Mouse (Mus musculus) C2C12 (cell line): Measurements from ENCODE around the gene Sbk1. TPM values are rescaled to one million over a fixed set of nuclear protein-coding genes. Genes with fewer than 3 reads are reported as not detected.

Source experiments
- H3K27me3 ChIP-seq: one replicate; pipeline ENCODE4 v1.6.1; 2011; ENCODE audit not compliant: control insufficient read depth, insufficient read depth, insufficient read length
- H3K36me3 ChIP-seq: one replicate; pipeline ENCODE4 v1.6.1; 2011; ENCODE audit not compliant: control insufficient read depth, insufficient read depth
- H3K4me3 ChIP-seq: one replicate; pipeline ENCODE4 v1.5.1; 2011; ENCODE audit warnings: mild to moderate bottlenecking, control low read depth; ENCODE audit not compliant: poor library complexity, insufficient read depth, severe bottlenecking
- H3K79me2 ChIP-seq: one replicate; pipeline ENCODE4 v1.6.1; 2011; ENCODE audit not compliant: control insufficient read depth, insufficient read depth
- H3K79me3 ChIP-seq: one replicate; pipeline ENCODE4 v1.6.1; 2011; ENCODE audit warnings: low read depth, control low read depth
- H3ac ChIP-seq: one replicate; pipeline ENCODE3; 2011; ENCODE audit warnings: low read depth; ENCODE audit not compliant: control insufficient read depth, insufficient read length
- CEBPB ChIP-seq: IDR thresholded peaks from one replicate; pipeline ENCODE4 v1.6.1; 2011; ENCODE audit warnings: low read depth, mild to moderate bottlenecking, control low read depth, moderate library complexity
- CTCF ChIP-seq: IDR thresholded peaks from one replicate; pipeline ENCODE4 v1.5.1; 2011; ENCODE audit not compliant: control insufficient read depth, insufficient read depth, insufficient read length
- FOSL1 ChIP-seq: IDR thresholded peaks from one replicate; pipeline ENCODE4 v1.8.0; 2011; ENCODE audit warnings: mild to moderate bottlenecking, low read length; ENCODE audit not compliant: poor library complexity, insufficient read depth, severe bottlenecking
- MAX ChIP-seq: IDR thresholded peaks from one replicate; pipeline ENCODE4 v1.6.1; 2011; ENCODE audit warnings: mild to moderate bottlenecking, control low read depth
- MYOD1 ChIP-seq: IDR thresholded peaks from one replicate; pipeline ENCODE4 v1.6.1; 2011; ENCODE audit warnings: low read depth; ENCODE audit not compliant: control insufficient read depth, insufficient read length
- MYOG ChIP-seq: IDR thresholded peaks from one replicate; pipeline ENCODE4 v1.6.1; 2011; ENCODE audit not compliant: control insufficient read depth, insufficient read length; ENCODE audit errors: extremely low read depth
- USF1 ChIP-seq: IDR thresholded peaks from one replicate; pipeline ENCODE4 v1.6.1; 2011; ENCODE audit warnings: low read depth, mild to moderate bottlenecking, control low read depth, moderate library complexity
- polyA plus RNA-seq: library from polyadenylated mRNA; unstranded; fragments of >200 nt; fragmentation: generic; extraction: Trizol; gene quantifications from one replicate; pipeline ENCODE4 v1.2.1, GENCODE M21; 2012; ENCODE audit warnings: missing spikeins

Sbk1 gene
- polyA plus RNA-seq, 1 experiment, result 11.3 TPM

GRCm38 (mm10) chr7:126260280-126261210 is 11.9 kb upstream of the Sbk1 start:
- no peak overlapping the region for H3K4me3 ChIP-seq
- H3K27me3 ChIP-seq, result peaks cover 24% of the 10 kb centered on the region
- no peak overlapping the region for H3ac ChIP-seq
- H3K36me3 ChIP-seq, result no peaks in the 10 kb centered on the region
- no peaks in the 10 kb centered on the region for H3K79me3 ChIP-seq
- H3K79me2 ChIP-seq, result no peaks in the 10 kb centered on the region
- TF ChIP-seq CTCF (peak; percentile 84), MYOG (no peak), FOSL1 (no peak), USF1 (no peak)

GRCm38 (mm10) chr7:126261823-126262222 is 10.6 kb upstream of the Sbk1 start:
- no peak for TF ChIP-seq CEBPB
- no peak for TF ChIP-seq MYOG
- no peak for TF ChIP-seq MYOD1
- no peak for TF ChIP-seq USF1
- no peak for TF ChIP-seq MAX
- TF ChIP-seq FOSL1, result no peak
- no peak for TF ChIP-seq CTCF
- Histone ChIP-seq H3K36me3 (no peaks in the 10 kb centered on the region), H3K79me3 (no peaks in the 10 kb centered on the region), H3ac (no peak overlapping the region), H3K4me3 (no peak overlapping the region), H3K27me3 (peaks cover 24% of the 10 kb centered on the region), H3K79me2 (no peaks in the 10 kb centered on the region)

GRCm38 (mm10) chr7:126263964-126264363 is 8.5 kb upstream of the Sbk1 start:
- TF ChIP-seq CTCF (no peak), USF1 (no peak), MYOG (no peak), FOSL1 (no peak), MYOD1 (no peak), MAX (no peak), CEBPB (no peak)
- Histone ChIP-seq H3K27me3 (peaks cover 36% of the 10 kb centered on the region), H3K79me2 (no peaks in the 10 kb centered on the region), H3K36me3 (no peaks in the 10 kb centered on the region), H3ac (no peak overlapping the region), H3K4me3 (no peak overlapping the region), H3K79me3 (no peaks in the 10 kb centered on the region)

- no peak overlapping the region for H3K4me3 ChIP-seq
- no peak overlapping the region for H3ac ChIP-seq
- TF ChIP-seq CTCF (no peak), CEBPB (no peak), MYOD1 (no peak), FOSL1 (no peak), MAX (no peak), USF1 (no peak), MYOG (no peak)
- no peaks in the 10 kb centered on the region for H3K79me2 ChIP-seq
- no peaks in the 10 kb centered on the region for H3K36me3 ChIP-seq
- H3K79me3 ChIP-seq, result no peaks in the 10 kb centered on the region
- peaks cover 36% of the 10 kb centered on the region for H3K27me3 ChIP-seq
These were observed 6.5 kb upstream of the Sbk1 start for GRCm38 (mm10) chr7:126265949-126266348.

GRCm38 (mm10) chr7:126266372-126266870 is 6.0 kb upstream of the Sbk1 start:
- H3K4me3 ChIP-seq, result no peak overlapping the region
- H3K27me3 ChIP-seq, result peaks cover 36% of the 10 kb centered on the region
- H3K79me2 ChIP-seq, result no peaks in the 10 kb centered on the region
- H3K79me3 ChIP-seq, result no peaks in the 10 kb centered on the region
- H3ac ChIP-seq, result no peak overlapping the region
- H3K36me3 ChIP-seq, result no peaks in the 10 kb centered on the region
- no peak for TF ChIP-seq CTCF
- no peak for TF ChIP-seq MYOD1
- no peak for TF ChIP-seq MYOG
- no peak for TF ChIP-seq USF1
- TF ChIP-seq FOSL1, result no peak
- no peak for TF ChIP-seq MAX
- no peak for TF ChIP-seq CEBPB

- no peaks in the 10 kb centered on the region for H3K79me3 ChIP-seq
- TF ChIP-seq MAX (no peak), MYOG (no peak), USF1 (no peak), CTCF (no peak), FOSL1 (no peak), MYOD1 (no peak), CEBPB (no peak)
- no peaks in the 10 kb centered on the region for H3K79me2 ChIP-seq
- H3K4me3 ChIP-seq, result no peak overlapping the region
- no peak overlapping the region for H3ac ChIP-seq
- H3K27me3 ChIP-seq, result peaks cover 33% of the 10 kb centered on the region
- H3K36me3 ChIP-seq, result no peaks in the 10 kb centered on the region
These were observed 4.8 kb upstream of the Sbk1 start for GRCm38 (mm10) chr7:126267606-126268005.
